Mouse (Mus musculus) cerebellum, adult 2 months (tissue): Measurements from ENCODE around the gene Sash1.

Source experiments
- CTCF ChIP-seq: fragments of 200-500 bp; IDR thresholded peaks from 2 replicates; pipeline ENCODE4 v1.5.1; 2011; ENCODE audit warnings: low read depth, mild to moderate bottlenecking, control low read depth, low read length, moderate library complexity, borderline replicate concordance; ENCODE audit not compliant: insufficient read depth
- POLR2A ChIP-seq: fragments of 200-500 bp; IDR thresholded peaks from 2 replicates; pipeline ENCODE4 v1.6.1; 2011; ENCODE audit warnings: low read length, control low read depth, borderline replicate concordance; ENCODE audit not compliant: insufficient read depth

DNA sequence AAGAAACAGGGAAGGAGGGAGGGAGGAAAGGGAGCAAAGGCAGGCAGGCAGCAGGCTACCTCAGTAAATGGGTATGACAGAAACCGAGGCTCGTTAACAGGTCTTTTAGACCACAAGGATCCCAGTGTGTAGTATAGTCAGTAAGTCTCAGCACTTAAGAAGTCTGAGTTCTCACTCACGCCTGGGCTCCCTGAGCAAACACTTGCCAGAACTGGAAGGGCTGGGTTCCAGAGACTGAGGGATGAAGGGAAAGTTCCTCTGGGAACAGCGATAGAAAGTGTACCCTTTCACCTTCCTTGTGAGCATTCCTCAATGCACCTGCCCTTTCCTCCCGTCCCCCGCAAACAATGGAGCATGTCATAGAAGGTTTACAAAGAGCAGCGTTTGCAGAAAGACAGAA, 16.5 kb upstream of the Sash1 start:
- TF ChIP-seq POLR2A (no peak), CTCF (no peak)
